Mouse (Mus musculus) hindbrain, embryonic 13.5 days (tissue): ENCODE data around the gene Erbb4. TPM values are rescaled to one million over a fixed set of nuclear protein-coding genes. Genes with fewer than 3 reads are reported as not detected.
A peak's percentile ranks its signal among the peaks of the same experiment; 100 is the strongest.
"Not testable (repeated sequence)": the region's sequence is repeated elsewhere in the genome, so short reads cannot be mapped to it uniquely, and the experiment has no call there.

Experiments
- ATAC-seq: fragments of 200-750 bp; cut with Nextera tagmentation; 2 replicates; pipeline ENCODE4 v1.8.0; 2017; ENCODE audit warnings: moderate TSS enrichment; ENCODE audit not compliant: low FRiP score
- H3K27ac ChIP-seq: fragments of 300-500 bp; sonication (generic); 2 replicates; pipeline ENCODE4 v1.5.1; 2015; ENCODE audit warnings: inconsistent platforms, mild to moderate bottlenecking, moderate library complexity
- H3K27me3 ChIP-seq: fragments of 300-500 bp; sonication (generic); 2 replicates; pipeline ENCODE4 v1.6.1; 2015; ENCODE audit warnings: mild to moderate bottlenecking, inconsistent platforms
- H3K36me3 ChIP-seq: fragments of 300-500 bp; sonication (generic); 2 replicates; pipeline ENCODE4 v1.6.1; 2015; ENCODE audit warnings: mild to moderate bottlenecking, inconsistent platforms
- H3K4me1 ChIP-seq: fragments of 300-500 bp; sonication (generic); replicated peaks from 2 replicates; pipeline ENCODE4 v1.6.1; 2015; ENCODE audit warnings: inconsistent platforms
- H3K4me2 ChIP-seq: fragments of 300-500 bp; sonication (generic); 2 replicates; pipeline ENCODE4 v1.6.1; 2015; ENCODE audit warnings: inconsistent platforms, mild to moderate bottlenecking, moderate library complexity
- H3K4me3 ChIP-seq: fragments of 300-500 bp; sonication (generic); 2 replicates; pipeline ENCODE4 v1.5.1; 2015; ENCODE audit warnings: mild to moderate bottlenecking, inconsistent platforms
- H3K9ac ChIP-seq: fragments of 300-500 bp; sonication (generic); 2 replicates; pipeline ENCODE4 v1.6.1; 2015; ENCODE audit warnings: mild to moderate bottlenecking, inconsistent platforms
- H3K9me3 ChIP-seq: fragments of 300-500 bp; sonication (generic); 2 replicates; pipeline ENCODE4 v1.6.1; 2016; ENCODE audit warnings: inconsistent platforms
- WGBS: fragments of 180-500 bp; shearing (Covaris S2); methylation state at CpG from one replicate; pipeline ENCODE4 v1.1.7; 2015; 5-methylcytosine and 5-hydroxymethylcytosine counted together
- polyA plus RNA-seq: library from polyadenylated mRNA; unstranded; fragments of >200 nt; fragmentation: Nextera tagmentation; extraction: Ambion mirVana; gene quantifications from 2 replicates; pipeline ENCODE4 v1.2.1, GENCODE M21; 2015

The Erbb4 gene
- polyA plus RNA-seq, 1 experiment from 2014 or later: 13.7 TPM

DNA sequence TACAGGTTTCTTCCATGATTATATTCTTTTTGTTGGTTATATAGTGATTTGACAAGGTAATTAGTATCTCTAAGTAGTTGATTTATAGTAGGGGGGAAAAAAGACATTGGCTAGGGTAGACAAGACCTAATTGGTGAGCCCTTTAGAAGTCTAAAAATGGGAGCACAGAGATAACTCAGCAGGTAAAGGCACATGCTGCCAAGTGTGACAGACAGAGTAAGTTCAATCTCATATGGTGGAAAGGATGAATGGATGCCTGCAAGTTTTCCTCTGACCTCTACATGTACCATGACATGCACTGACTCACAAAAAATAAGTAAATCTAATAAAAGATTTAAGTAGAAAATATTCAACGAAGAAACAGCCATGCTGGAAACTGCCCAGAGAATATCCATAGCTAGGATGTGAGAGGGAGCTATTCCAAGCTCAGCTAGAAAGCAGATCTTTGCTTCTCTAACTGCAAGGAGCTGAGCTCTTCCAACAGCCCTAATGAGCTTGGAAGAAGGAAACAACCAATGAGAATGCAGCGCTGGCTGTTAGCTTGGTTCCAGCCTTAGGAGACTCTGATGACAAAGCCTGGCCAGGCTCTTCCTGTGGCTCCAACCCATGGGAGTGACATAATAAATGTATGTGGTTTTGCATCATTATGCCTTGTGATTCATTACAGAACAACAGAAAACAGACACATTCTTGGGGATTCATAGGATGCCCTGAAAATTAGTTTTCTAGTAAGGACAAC, 277.2 kb downstream of the Erbb4 start:
- no peak overlapping the region for H3K27ac ChIP-seq
- no peaks in the 10 kb centered on the region for H3K36me3 ChIP-seq
- H3K4me1 ChIP-seq: 0 out of 2 replicates have a peak, but pooled peaks cover 3% of the 10 kb centered on the region
- no peaks in the 10 kb centered on the region for H3K9me3 ChIP-seq
- ATAC-seq: no peak
- H3K27me3 ChIP-seq: no peaks in the 10 kb centered on the region
- no peak overlapping the region for H3K4me2 ChIP-seq
- H3K9ac ChIP-seq: no peak overlapping the region
- no peak overlapping the region for H3K4me3 ChIP-seq
- WGBS: 85% methylated on average over 2 of the region's 2 CpGs

DNA sequence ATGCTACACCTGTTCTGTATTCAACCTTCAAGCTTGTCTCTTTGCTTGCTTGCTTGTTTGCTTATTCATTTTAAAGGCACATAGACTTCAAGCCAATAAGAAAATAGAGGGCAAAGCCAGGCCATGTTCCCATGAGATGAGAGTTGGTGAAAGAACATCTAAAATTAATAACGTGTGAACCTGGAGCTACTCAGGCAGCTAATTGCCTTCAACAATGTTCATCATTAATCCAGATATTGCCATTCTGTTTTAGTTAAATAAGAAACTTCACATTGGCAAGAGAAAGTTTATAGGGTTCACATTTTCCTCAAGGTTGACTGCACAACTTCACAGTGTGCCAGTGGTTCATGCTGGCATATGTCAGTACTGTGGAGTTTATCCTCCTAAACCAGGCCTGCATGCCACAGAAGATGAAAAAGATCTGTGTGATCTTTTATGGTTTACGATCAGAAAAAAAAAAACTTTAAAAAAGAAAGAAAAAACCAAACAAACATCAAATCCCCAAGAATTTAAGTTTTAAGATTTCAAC, 284.7 kb downstream of the Erbb4 start:
- Histone ChIP-seq H3K27me3 (no peaks in the 10 kb centered on the region), H3K27ac (no peak overlapping the region), H3K4me2 (no peak overlapping the region), H3K36me3 (no peaks in the 10 kb centered on the region), H3K4me3 (no peak overlapping the region), H3K4me1 (no peaks in the 10 kb centered on the region), H3K9me3 (no peaks in the 10 kb centered on the region), H3K9ac (no peak overlapping the region)
- no peak for ATAC-seq
- WGBS: 75% methylated on average over 2 of the region's 2 CpGs

DNA sequence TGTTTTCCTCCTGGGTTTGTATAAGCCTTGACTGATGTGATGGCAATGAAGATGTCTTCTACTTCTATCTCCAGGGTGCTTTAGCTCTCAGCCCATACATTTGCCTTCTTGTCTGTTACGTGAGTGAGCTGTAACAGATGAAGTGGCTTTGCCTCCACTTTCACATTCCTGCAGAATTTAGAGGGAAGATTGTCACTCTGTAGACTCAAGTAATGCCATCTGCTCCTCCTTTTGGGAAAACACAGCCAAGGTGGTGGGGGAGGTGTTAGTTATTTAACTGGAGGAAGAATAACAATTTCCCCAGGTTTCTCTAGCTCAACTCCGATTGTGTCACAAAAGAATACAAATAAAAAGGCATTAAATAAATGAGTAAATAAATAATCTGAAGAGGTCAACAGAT, 301.1 kb downstream of the Erbb4 start:
- 70% methylated on average over 2 of the region's 2 CpGs for WGBS
- no peak overlapping the region for H3K27ac ChIP-seq

DNA sequence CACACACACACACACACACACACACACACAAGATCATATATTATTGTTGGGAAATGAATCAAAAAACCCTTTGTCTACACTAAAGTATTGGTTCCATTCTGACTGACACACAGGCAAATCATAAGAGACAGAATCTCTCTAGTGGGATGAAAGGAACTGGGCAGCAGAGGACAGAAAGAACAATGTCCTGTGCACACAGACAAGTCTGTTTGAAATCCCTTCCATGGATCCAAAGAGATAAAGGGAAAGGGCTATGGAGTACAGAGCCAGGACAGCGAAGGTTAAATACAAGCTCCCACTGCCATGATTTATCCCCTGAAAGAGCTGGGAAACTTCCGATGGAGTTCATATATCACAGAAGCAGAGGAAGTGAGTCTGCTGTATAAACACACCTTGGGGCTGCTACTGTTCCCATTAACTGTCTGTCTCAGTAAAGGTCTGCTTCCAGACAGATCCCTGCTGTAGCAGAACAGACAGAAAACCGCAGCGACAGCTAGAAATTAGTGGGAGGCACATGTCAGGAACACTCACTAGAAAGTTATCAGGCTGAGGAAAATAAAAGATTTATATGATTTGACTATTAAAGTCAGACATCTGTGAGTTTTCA, 320.3 kb downstream of the Erbb4 start:
- Histone ChIP-seq H3K4me3 (no peak overlapping the region), H3K36me3 (no peaks in the 10 kb centered on the region), H3K9me3 (no peaks in the 10 kb centered on the region), H3K4me1 (peaks cover 5% of the 10 kb centered on the region; the same call in 1 of the 2 replicates), H3K9ac (no peak overlapping the region), H3K27me3 (no peaks in the 10 kb centered on the region), H3K4me2 (no peak overlapping the region), H3K27ac (no peak overlapping the region)
- ATAC-seq: no peak
- WGBS: 49% methylated on average over 4 of the region's 4 CpGs

More for the DNA sequence above, 301.1 kb downstream of the Erbb4 start:
- Histone ChIP-seq H3K4me2 (no peak overlapping the region), H3K4me1 (no peaks in the 10 kb centered on the region), H3K4me3 (no peak overlapping the region), H3K9me3 (no peaks in the 10 kb centered on the region), H3K9ac (no peak overlapping the region), H3K36me3 (no peaks in the 10 kb centered on the region), H3K27me3 (no peaks in the 10 kb centered on the region)
- no peak for ATAC-seq

DNA sequence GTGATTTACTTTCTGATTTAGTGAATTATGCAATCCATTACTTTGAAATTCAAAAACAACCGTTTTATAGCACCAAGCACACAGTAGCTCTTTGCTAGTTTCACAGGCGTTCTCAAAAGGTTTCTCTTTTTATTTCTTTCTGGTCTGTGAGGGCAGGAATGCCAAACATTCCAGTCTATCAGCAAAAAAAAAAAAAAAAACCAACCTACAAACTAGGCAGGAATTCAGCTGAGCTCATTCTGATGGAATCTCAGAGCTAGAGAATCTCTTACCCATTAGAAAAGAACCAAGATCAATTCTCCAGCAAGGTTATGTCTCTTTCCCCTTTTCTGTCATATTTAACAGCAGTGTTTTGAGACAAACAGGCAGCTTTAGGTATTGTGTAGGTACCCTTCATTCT, 327.2 kb downstream of the Erbb4 start:
- no peak overlapping the region for H3K9ac ChIP-seq

GRCm38 (mm10) chr1:68780032-68780431, 327.8 kb downstream of the Erbb4 start:
- Histone ChIP-seq H3K36me3 (no peaks in the 10 kb centered on the region), H3K9ac (no peak overlapping the region), H3K4me2 (no peak overlapping the region), H3K27me3 (no peaks in the 10 kb centered on the region), H3K4me3 (no peak overlapping the region), H3K4me1 (no peaks in the 10 kb centered on the region; the same call in 1 of the 2 replicates), H3K9me3 (no peaks in the 10 kb centered on the region), H3K27ac (no peak overlapping the region)
- WGBS: 89% methylated on average over 1 of the region's 1 CpGs
- ATAC-seq: no peak

More for the DNA sequence above, 327.2 kb downstream of the Erbb4 start:
- ATAC-seq: no peak
- H3K4me3 ChIP-seq: no peak overlapping the region
- H3K36me3 ChIP-seq: no peaks in the 10 kb centered on the region
- H3K27ac ChIP-seq: no peak overlapping the region
- no peaks in the 10 kb centered on the region; the same call in 1 of the 2 replicates for H3K4me1 ChIP-seq
- 23% methylated on average over 2 of the region's 2 CpGs for WGBS
- no peaks in the 10 kb centered on the region for H3K9me3 ChIP-seq
- H3K27me3 ChIP-seq: no peaks in the 10 kb centered on the region
- no peak overlapping the region for H3K4me2 ChIP-seq

- not testable (repeated sequence) for H3K36me3 ChIP-seq, H3K27ac ChIP-seq, H3K9ac ChIP-seq, H3K4me1 ChIP-seq, H3K9me3 ChIP-seq, H3K4me3 ChIP-seq, H3K27me3 ChIP-seq, ATAC-seq, H3K4me2 ChIP-seq
Observed at GRCm38 (mm10) chr1:68766095-68766494, 341.8 kb downstream of the Erbb4 start.

GRCm38 (mm10) chr1:68762456-68762855, 345.4 kb downstream of the Erbb4 start:
- H3K36me3 ChIP-seq: no peaks in the 10 kb centered on the region
- no peak overlapping the region for H3K9ac ChIP-seq
- no peak overlapping the region for H3K27ac ChIP-seq
- WGBS: 72% methylated on average over 5 of the region's 5 CpGs
- ATAC-seq: no peak
- H3K4me3 ChIP-seq: no peak overlapping the region
- no peaks in the 10 kb centered on the region for H3K9me3 ChIP-seq
- H3K4me1 ChIP-seq: no peaks in the 10 kb centered on the region; the same call in 1 of the 2 replicates
- H3K4me2 ChIP-seq: no peak overlapping the region
- no peaks in the 10 kb centered on the region for H3K27me3 ChIP-seq

GRCm38 (mm10) chr1:68748976-68749375, 358.9 kb downstream of the Erbb4 start:
- H3K4me2 ChIP-seq: no peak overlapping the region
- no peak overlapping the region for H3K27ac ChIP-seq
- H3K9me3 ChIP-seq: no peaks in the 10 kb centered on the region
- H3K4me3 ChIP-seq: no peak overlapping the region
- ATAC-seq: peak; percentile 65
- H3K4me1 ChIP-seq: peaks cover 4% of the 10 kb centered on the region; the same call in 1 of the 2 replicates
- 18% methylated on average over 1 of the region's 1 CpGs for WGBS
- H3K9ac ChIP-seq: no peak overlapping the region
- no peaks in the 10 kb centered on the region for H3K27me3 ChIP-seq
- no peaks in the 10 kb centered on the region for H3K36me3 ChIP-seq

- Histone ChIP-seq H3K9ac (no peak overlapping the region), H3K4me1 (no peaks in the 10 kb centered on the region), H3K36me3 (no peaks in the 10 kb centered on the region), H3K27ac (no peak overlapping the region), H3K9me3 (no peaks in the 10 kb centered on the region), H3K4me3 (no peak overlapping the region), H3K27me3 (no peaks in the 10 kb centered on the region), H3K4me2 (no peak overlapping the region)
- ATAC-seq: no peak
Observed at GRCm38 (mm10) chr1:68681478-68681877, 426.4 kb downstream of the Erbb4 start.

- H3K4me3 ChIP-seq: no peak overlapping the region
- H3K27me3 ChIP-seq: no peaks in the 10 kb centered on the region
- H3K36me3 ChIP-seq: no peaks in the 10 kb centered on the region
- H3K9me3 ChIP-seq: no peaks in the 10 kb centered on the region
- ATAC-seq: no peak
- no peak overlapping the region for H3K4me2 ChIP-seq
- no peak overlapping the region for H3K9ac ChIP-seq
- H3K27ac ChIP-seq: no peak overlapping the region
- 84% methylated on average over 4 of the region's 4 CpGs for WGBS
- H3K4me1 ChIP-seq: no peaks in the 10 kb centered on the region
Observed at GRCm38 (mm10) chr1:68674667-68675066, 433.2 kb downstream of the Erbb4 start.

- 83% methylated on average over 10 of the region's 10 CpGs for WGBS
- Histone ChIP-seq H3K9me3 (no peaks in the 10 kb centered on the region), H3K4me2 (no peak overlapping the region), H3K36me3 (no peaks in the 10 kb centered on the region), H3K4me3 (no peak overlapping the region), H3K9ac (no peak overlapping the region), H3K4me1 (no peaks in the 10 kb centered on the region), H3K27me3 (no peaks in the 10 kb centered on the region), H3K27ac (no peak overlapping the region)
- no peak for ATAC-seq
Observed at GRCm38 (mm10) chr1:68666831-68667601, 440.8 kb downstream of the Erbb4 start.
